Mouse (Mus musculus) CH12.LX (cell line): Measurements from ENCODE around the gene Prpsap2. TPM values are rescaled to one million over a fixed set of nuclear protein-coding genes. Genes with fewer than 3 reads are reported as not detected.

Experiments
- DNase-seq: peaks from one replicate; pipeline ENCODE4 v3.0.0-alpha.2; 2013; ENCODE audit errors: extremely low read depth
- H3K27ac ChIP-seq: 2 replicates; pipeline ENCODE4 v1.5.1; 2012; ENCODE audit warnings: low read depth, mild to moderate bottlenecking, control low read depth, moderate library complexity; ENCODE audit not compliant: insufficient read depth
- H3K27me3 ChIP-seq: replicated peaks from 2 replicates; pipeline ENCODE3; 2012; ENCODE audit warnings: inconsistent platforms
- H3K36me3 ChIP-seq, 2 experiments: replicated peaks in 1 of 2; 2 replicates each; pipeline versions ENCODE3 to v1.6.1; 2012; ENCODE audit warnings: inconsistent platforms in 1 of 2, low read length in 1 of 2, mild to moderate bottlenecking in 1 of 2, mixed read lengths in 1 of 2, moderate library complexity in 1 of 2; ENCODE audit not compliant: control insufficient read depth in 1 of 2, insufficient read depth in 1 of 2
- H3K4me1 ChIP-seq, 2 experiments: 2 replicates each; pipeline ENCODE4 v1.6.1; 2012; ENCODE audit warnings: inconsistent platforms in 1 of 2, moderate library complexity in 1 of 2; ENCODE audit not compliant: insufficient read depth in 2 of 2, control insufficient read depth in 1 of 2
- H3K4me2 ChIP-seq: 2 replicates; pipeline ENCODE4 v1.6.1; 2012; ENCODE audit warnings: low read depth, mild to moderate bottlenecking, control low read depth; ENCODE audit not compliant: poor library complexity, insufficient read depth, severe bottlenecking
- H3K4me3 ChIP-seq, 3 experiments: fragments of 150-350 bp in 1 of 3; sonication (generic) in 1 of 3; replicated peaks in 1 of 3; 2 replicates each; pipeline versions ENCODE3 to v1.5.1; 2011 to 2012; ENCODE audit warnings: low read depth in 2 of 3, low read length in 2 of 3, mild to moderate bottlenecking in 2 of 3, moderate library complexity in 2 of 3, control low read depth in 1 of 3, improper control_type of control experiment in 1 of 3, inconsistent platforms in 1 of 3, mixed read lengths in 1 of 3; ENCODE audit not compliant: poor library complexity in 1 of 3
- H3K79me2 ChIP-seq: replicated peaks from 2 replicates; pipeline ENCODE4 v1.6.1; 2012; ENCODE audit warnings: mild to moderate bottlenecking, moderate library complexity; ENCODE audit not compliant: control insufficient read depth, poor library complexity, insufficient read depth, severe bottlenecking; ENCODE audit errors: extremely low read depth
- H3K9ac ChIP-seq: 2 replicates; pipeline ENCODE4 v1.6.1; 2012; ENCODE audit warnings: low read depth, mild to moderate bottlenecking, control low read depth, moderate library complexity; ENCODE audit not compliant: insufficient read depth
- H3K9me3 ChIP-seq: replicated peaks from 2 replicates; pipeline ENCODE3; 2012; ENCODE audit warnings: low read length, inconsistent platforms, mixed read lengths
- BHLHE40 ChIP-seq: IDR thresholded peaks from 2 replicates; pipeline ENCODE4 v1.6.1; 2011; ENCODE audit warnings: mild to moderate bottlenecking, low read depth, low read length, improper control_type of control experiment
- CHD1 ChIP-seq: IDR thresholded peaks from 2 replicates; pipeline ENCODE4 v1.6.1; 2012; ENCODE audit warnings: low read depth, low read length, improper control_type of control experiment, inconsistent platforms
- CHD2 ChIP-seq: IDR thresholded peaks from 2 replicates; pipeline ENCODE4 v1.6.1; 2011; ENCODE audit warnings: low read length, improper control_type of control experiment
- E2F4 ChIP-seq: IDR thresholded peaks from 2 replicates; pipeline ENCODE4 v1.6.1; 2011; ENCODE audit warnings: low read depth, low read length, improper control_type of control experiment; ENCODE audit not compliant: insufficient replicate concordance
- ELF1 ChIP-seq: IDR thresholded peaks from 2 replicates; pipeline ENCODE4 v1.6.1; 2014; ENCODE audit warnings: low read depth, mild to moderate bottlenecking, inconsistent platforms, low read length, improper control_type of control experiment
- ETS1 ChIP-seq: conservative IDR thresholded peaks from 2 replicates; pipeline ENCODE4 v1.6.1; 2012; ENCODE audit warnings: low read depth, mild to moderate bottlenecking, inconsistent platforms, low read length, improper control_type of control experiment, moderate library complexity
- GABPA ChIP-seq: IDR thresholded peaks from 2 replicates; pipeline ENCODE4 v1.6.1; 2012; ENCODE audit warnings: low read depth, low read length, improper control_type of control experiment, inconsistent platforms; ENCODE audit not compliant: insufficient replicate concordance
- HCFC1 ChIP-seq: IDR thresholded peaks from 2 replicates; pipeline ENCODE4 v1.6.1; 2012; ENCODE audit warnings: low read depth, mild to moderate bottlenecking, inconsistent platforms, low read length, improper control_type of control experiment
- IRF4 ChIP-seq: IDR thresholded peaks from 2 replicates; pipeline ENCODE4 v1.6.1; 2014; ENCODE audit warnings: low read depth, mild to moderate bottlenecking, inconsistent platforms, low read length, improper control_type of control experiment
- JUND ChIP-seq: conservative IDR thresholded peaks from 2 replicates; pipeline ENCODE4 v1.6.1; 2011; ENCODE audit warnings: low read depth, low read length, improper control_type of control experiment
- MAFK ChIP-seq: IDR thresholded peaks from 2 replicates; pipeline ENCODE4 v1.6.1; 2011; ENCODE audit warnings: low read length, improper control_type of control experiment; ENCODE audit not compliant: insufficient replicate concordance
- MAX ChIP-seq: IDR thresholded peaks from 2 replicates; pipeline ENCODE4 v1.6.1; 2011; ENCODE audit warnings: low read length, improper control_type of control experiment
- MAZ ChIP-seq: IDR thresholded peaks from 2 replicates; pipeline ENCODE4 v1.6.1; 2012; ENCODE audit warnings: low read depth, mild to moderate bottlenecking, inconsistent platforms, low read length, improper control_type of control experiment, moderate library complexity
- MEF2A ChIP-seq: IDR thresholded peaks from 2 replicates; pipeline ENCODE4 v1.6.1; 2014; ENCODE audit warnings: low read depth, mild to moderate bottlenecking, inconsistent platforms, low read length, improper control_type of control experiment, borderline replicate concordance
- MXI1 ChIP-seq: IDR thresholded peaks from 2 replicates; pipeline ENCODE4 v1.6.1; 2011; ENCODE audit warnings: mild to moderate bottlenecking, low read depth, low read length, improper control_type of control experiment
- NELFE ChIP-seq: IDR thresholded peaks from 2 replicates; pipeline ENCODE4 v1.6.1; 2011; ENCODE audit warnings: low read depth, low read length, improper control_type of control experiment
- POLR2A ChIP-seq: IDR thresholded peaks from 2 replicates; pipeline ENCODE4 v1.6.1; 2011; ENCODE audit warnings: low read depth, mild to moderate bottlenecking, improper control_type of control experiment, low read length
- POLR2AphosphoS2 ChIP-seq: IDR thresholded peaks from 2 replicates; pipeline ENCODE4 v1.6.1; 2011; ENCODE audit warnings: low read depth, low read length, improper control_type of control experiment
- RAD21 ChIP-seq: IDR thresholded peaks from 2 replicates; pipeline ENCODE4 v1.6.1; 2011; ENCODE audit warnings: low read depth, mild to moderate bottlenecking, low read length, improper control_type of control experiment, moderate library complexity
- SIN3A ChIP-seq: IDR thresholded peaks from 2 replicates; pipeline ENCODE4 v1.6.1; 2012; ENCODE audit warnings: low read length, improper control_type of control experiment, inconsistent platforms
- SMC3 ChIP-seq: IDR thresholded peaks from 2 replicates; pipeline ENCODE4 v1.6.1; 2011; ENCODE audit warnings: low read depth, low read length, improper control_type of control experiment
- TCF12 ChIP-seq: IDR thresholded peaks from 2 replicates; pipeline ENCODE4 v1.6.1; 2014; ENCODE audit warnings: low read depth, mild to moderate bottlenecking, inconsistent platforms, low read length, improper control_type of control experiment
- UBTF ChIP-seq: IDR thresholded peaks from 2 replicates; pipeline ENCODE4 v1.6.1; 2012; ENCODE audit warnings: low read depth, mild to moderate bottlenecking, inconsistent platforms, low read length, improper control_type of control experiment, moderate library complexity
- USF1 ChIP-seq: IDR thresholded peaks from 2 replicates; pipeline ENCODE4 v1.6.1; 2014; ENCODE audit warnings: low read depth, mild to moderate bottlenecking, inconsistent platforms, low read length, improper control_type of control experiment
- USF2 ChIP-seq: conservative IDR thresholded peaks from 2 replicates; pipeline ENCODE4 v1.6.1; 2011; ENCODE audit warnings: low read depth, low read length, improper control_type of control experiment
- ZKSCAN1 ChIP-seq: IDR thresholded peaks from 2 replicates; pipeline ENCODE4 v1.6.1; 2012; ENCODE audit warnings: low read depth, inconsistent platforms, low read length, improper control_type of control experiment, borderline replicate concordance
- ZNF384 ChIP-seq: IDR thresholded peaks from 2 replicates; pipeline ENCODE4 v1.6.1; 2012; ENCODE audit warnings: low read depth, low read length, improper control_type of control experiment, inconsistent platforms
- dilution Hi-C: fragments of 300-500 bp; cut with MboI; formaldehyde crosslinking; loops from 2 replicates; pipeline ENCODE4 v1.14.3; 2020; ENCODE audit warnings: low sequenced_read_pairs; ENCODE audit not compliant: extremely low pct_unique_long_range_greater_than_20kb, extremely low pct_ligation_motif_present
- in situ Hi-C: fragments of 300-500 bp; cut with MboI; formaldehyde crosslinking; loops from 3 replicates; pipeline ENCODE4 v1.14.3; 2019; ENCODE audit warnings: low sequenced_read_pairs, low pct_ligation_motif_present, low pct_unique_long_range_greater_than_20kb, mixed read lengths
- polyA plus RNA-seq: library from polyadenylated mRNA; unstranded; fragments of >175 nt; gene quantifications from 2 replicates; pipeline ENCODE4 v1.2.1, GENCODE M21; 2012; ENCODE audit warnings: low read depth; ENCODE audit not compliant: insufficient read length
- total RNA-seq, 2 experiments: library from RNA; depleted of rRNA; stranded (reverse); fragments of 300-350 nt in 1 of 2; fragments of >200 nt in 1 of 2; gene quantifications; 2 replicates each; pipeline ENCODE4 v1.2.3; 2012 to 2014

Gene Prpsap2
- total and polyA plus RNA-seq, 3 experiments: 67.5 to 150 (median 85.6) TPM

DNA sequence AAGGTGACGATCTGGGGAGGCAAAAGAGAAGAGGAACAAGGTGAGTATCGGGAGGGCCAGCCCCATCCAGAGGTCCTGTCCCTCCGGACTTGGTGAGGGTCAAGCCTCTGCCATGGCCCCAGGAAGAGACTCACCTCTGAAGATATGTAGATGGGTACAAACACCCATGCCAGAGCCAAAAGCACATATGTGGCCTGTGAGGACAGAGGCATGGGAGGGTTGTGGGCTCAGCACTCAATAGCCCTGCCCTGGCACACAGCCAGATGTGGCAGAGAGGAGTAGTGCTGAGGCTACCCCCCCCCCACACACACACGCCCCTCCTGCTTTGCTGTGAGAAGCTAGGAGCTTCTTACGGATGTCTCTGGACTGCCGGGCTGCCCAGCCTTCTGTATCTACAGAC lies 46.8 kb downstream of the Prpsap2 start:
- DNase-seq: no peak
- dilution Hi-C loops (no loop called here), in situ Hi-C loops (loop anchor here (5.0 kb wide), 3 partner anchors 93 to 303 kb away; partner anchors contain the start of gene B9d1)

DNA sequence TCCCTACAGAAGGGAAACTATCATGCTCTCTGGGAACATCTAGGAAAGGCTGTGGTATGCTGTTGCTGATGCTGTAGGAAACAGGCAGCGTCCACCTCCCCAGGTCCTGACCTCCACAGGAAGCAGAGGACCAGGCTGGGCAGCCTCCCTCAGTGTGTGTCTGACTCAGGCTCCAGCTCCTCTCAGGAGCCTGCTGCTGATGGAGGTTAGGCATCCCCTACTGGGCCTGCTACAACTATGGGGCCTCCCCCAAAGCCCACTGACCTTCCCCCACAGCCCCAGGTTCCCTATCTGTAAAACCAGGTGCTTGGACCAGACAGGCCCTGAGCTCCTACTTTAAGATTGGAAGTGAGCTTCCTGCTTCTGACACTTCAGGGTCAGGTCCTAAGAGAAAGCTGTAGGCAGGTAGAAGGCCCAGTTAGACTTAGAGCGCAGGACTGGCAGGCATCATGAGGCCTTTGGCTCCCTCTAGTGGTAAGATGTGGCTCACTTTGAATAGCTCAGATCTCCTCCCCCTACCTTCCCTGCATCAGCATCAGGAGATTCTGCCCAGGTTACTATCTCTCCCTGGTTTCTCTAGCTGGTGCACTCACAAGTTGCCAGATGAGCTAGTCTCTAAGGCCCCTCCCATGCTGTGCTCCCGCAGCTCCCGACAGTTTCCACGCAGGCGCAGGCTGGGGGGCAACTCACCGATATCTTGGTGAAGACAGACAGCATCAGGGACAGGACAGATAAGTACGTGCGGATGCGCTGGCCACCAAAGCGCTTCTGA lies 47.4 kb downstream of the Prpsap2 start:
- Histone ChIP-seq H3K4me1 (peaks cover 27 to 56% of the 10 kb centered on the region in 2 experiments), H3K4me2 (no peak overlapping the region), H3K4me3 (no peak overlapping the region), H3K27me3 (no peaks in the 10 kb centered on the region), H3K79me2 (no peaks in the 10 kb centered on the region), H3K9ac (peak overlapping the region; percentile 7; the same call in 1 of the 2 replicates), H3K36me3 (no peaks in the 10 kb centered on the region), H3K27ac (0 out of 2 replicates have a peak overlapping the region, but pooled peaks have one; percentile 9), H3K9me3 (no peaks in the 10 kb centered on the region)
- in situ Hi-C loops (loop anchor here (5.0 kb wide), 3 partner anchors 92 to 302 kb away; partner anchors contain the start of gene B9d1), dilution Hi-C loops (no loop called here)
- DNase-seq: peak; percentile 97
- TF ChIP-seq ETS1 (peak; percentile 35), UBTF (no peak; the same call in 1 of the 2 replicates), SMC3 (peak; percentile 99), ZKSCAN1 (no peak), JUND (peak; percentile 57; the same call in 1 of the 2 replicates), POLR2AphosphoS2 (no peak), MAFK (no peak), CHD1 (no peak), USF1 (no peak), ZNF384 (no peak), BHLHE40 (peak; percentile 35; the same call in 1 of the 2 replicates), ELF1 (peak; percentile 69; the same call in 1 of the 2 replicates), CHD2 (peak; percentile 65), MAZ (peak; percentile 78; the same call in 1 of the 2 replicates), MAX (peak; percentile 53; the same call in 1 of the 2 replicates), SIN3A (peak; percentile 80), NELFE (peak; percentile 72; the same call in 1 of the 2 replicates), IRF4 (peak; percentile 19; the same call in 1 of the 2 replicates), TCF12 (peak; percentile 31; the same call in 1 of the 2 replicates), HCFC1 (no peak), E2F4 (peak; percentile 30; the same call in 1 of the 2 replicates), USF2 (no peak), MXI1 (peak; percentile 39; the same call in 1 of the 2 replicates)

More for the DNA sequence above, 46.8 kb downstream of the Prpsap2 start:
- TF ChIP-seq POLR2A (no peak), GABPA (no peak), JUND (no peak), ZNF384 (no peak), CHD2 (no peak), ZKSCAN1 (no peak), HCFC1 (no peak), SIN3A (no peak), IRF4 (no peak), E2F4 (no peak), POLR2AphosphoS2 (no peak), MAFK (no peak), USF1 (no peak), BHLHE40 (no peak), MEF2A (no peak), TCF12 (no peak), RAD21 (no peak), NELFE (no peak)
- Histone ChIP-seq H3K36me3 (no peaks in the 10 kb centered on the region), H3K27me3 (no peaks in the 10 kb centered on the region), H3K4me3 (no peak overlapping the region), H3K4me2 (no peak overlapping the region), H3K4me1 (peaks cover 25 to 50% of the 10 kb centered on the region in 2 experiments), H3K9ac (no peak overlapping the region), H3K9me3 (no peaks in the 10 kb centered on the region), H3K79me2 (no peaks in the 10 kb centered on the region), H3K27ac (no peak overlapping the region)
